Mouse (Mus musculus) layer of hippocampus, postnatal 10 days (tissue): ENCODE data around the gene Dctpp1. TPM values are rescaled to one million over a fixed set of nuclear protein-coding genes. Genes with fewer than 3 reads are reported as not detected.
A peak's percentile ranks its signal among the peaks of the same experiment; 100 is the strongest.

Experiments
- DNase-seq, 2 experiments: peaks; one replicate each; pipeline ENCODE4 v3.0.0; 2021; ENCODE audit warnings: low spot score in 2 of 2
- total RNA-seq, 2 experiments: library from RNA; stranded (reverse); gene quantifications; 2 replicates each; pipeline ENCODE4 v1.2.3; 2021

Gene Dctpp1
- total RNA-seq, 2 experiments from 2014 or later, result 36.0 to 37.1 TPM

GRCm38 (mm10) chr7:127211014-127211745, 49.3 kb downstream of the Dctpp1 start:
- no peak for DNase-seq

DNA sequence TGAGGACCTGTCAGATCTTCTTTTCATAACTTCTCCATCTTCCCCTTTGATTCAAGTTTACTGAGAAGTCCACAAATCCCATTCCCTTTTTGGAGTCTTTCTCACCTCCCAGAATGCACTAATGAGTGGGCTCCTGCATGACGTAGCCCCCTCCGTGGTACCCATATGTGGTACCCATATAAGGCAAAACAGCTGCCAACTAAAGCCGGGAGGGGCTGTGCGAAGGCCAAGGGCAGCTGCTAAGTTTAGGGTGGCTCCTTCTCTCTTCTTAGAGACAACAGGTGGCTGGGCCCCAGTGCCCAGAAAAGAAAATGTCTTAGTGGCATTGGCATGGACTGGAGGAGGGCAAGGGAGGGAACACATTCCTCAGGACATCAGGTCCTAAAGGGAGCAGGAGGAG, 50.2 kb downstream of the Dctpp1 start:
- no peak for DNase-seq

DNA sequence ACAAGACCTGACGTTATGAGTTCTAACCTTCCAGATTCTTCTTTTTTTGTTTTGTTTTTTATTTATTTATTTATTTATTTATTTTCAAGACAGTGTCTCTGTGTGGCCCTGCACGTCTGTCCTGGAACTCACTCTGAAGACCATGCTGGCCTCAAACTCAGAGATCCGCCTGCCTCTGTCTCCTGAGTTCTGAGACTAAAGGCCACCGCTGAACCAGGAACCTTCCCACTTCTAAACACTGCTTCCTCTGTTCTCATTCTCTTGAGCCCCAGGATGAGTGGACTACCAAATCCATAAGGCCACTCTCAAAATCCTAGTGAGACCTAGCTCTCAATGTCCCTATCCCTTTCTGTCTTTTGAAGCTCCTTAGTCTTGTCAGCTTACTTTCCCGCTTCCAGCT, 50.7 kb downstream of the Dctpp1 start:
- no peak for DNase-seq

- DNase-seq, result peak; percentile 91 to 95
Observed at GRCm38 (mm10) chr7:127208553-127209438, 51.7 kb downstream of the Dctpp1 start, which contains the start of gene Mylpf. Mylpf (plus strand) TSS chr7:127208890.

- no peak for DNase-seq
Observed at GRCm38 (mm10) chr7:127208295-127208552, 52.3 kb downstream of the Dctpp1 start, which contains the start of gene Tbc1d10b. Tbc1d10b (minus strand) TSS chr7:127208468.

- DNase-seq, result peak in 1 of 2 experiments; percentile 43
Observed at GRCm38 (mm10) chr7:127207374-127208294, 52.9 kb downstream of the Dctpp1 start.

Other genes starting within 250 kb of the Dctpp1 start
- 1 to 10 TPM; 5.6 to 6.2 TPM for gene Mvp, start 246.1 kb downstream of the Dctpp1 start, total RNA-seq
- gene Pagr1b, start 244.2 kb downstream of the Dctpp1 start, total RNA-seq, result under 1 TPM in 1 of 2 experiments, not detected in 1; 0.62 TPM
- gene Pagr1a, start 243.4 kb downstream of the Dctpp1 start, total RNA-seq, result 10 to 100 TPM; 24.9 to 34.2 TPM
- gene Gm42742, start 239.6 kb downstream of the Dctpp1 start, total RNA-seq, result 10 to 100 TPM; 33.4 to 34.8 TPM
- 100 to 1,000 TPM; 146 to 184 TPM for gene Prrt2, start 239.5 kb downstream of the Dctpp1 start, total RNA-seq
- gene Maz, start 233.7 kb downstream of the Dctpp1 start, total RNA-seq, result 100 to 1,000 TPM; 283 to 292 TPM
- 10 to 100 TPM; 12.6 to 16.5 TPM for gene Kif22, start 218.2 kb downstream of the Dctpp1 start, total RNA-seq
- not detected for gene Zg16, start 173.4 kb downstream of the Dctpp1 start, total RNA-seq
- gene AI467606, start 169.3 kb downstream of the Dctpp1 start, total RNA-seq, result 1 to 10 TPM; 1.3 to 1.4 TPM
- under 1 TPM; 0.20 to 0.57 TPM for gene Qprt, start 138.5 kb downstream of the Dctpp1 start, total RNA-seq
- gene Spn, start 122.9 kb downstream of the Dctpp1 start, total RNA-seq, result under 1 TPM; 0.33 to 0.55 TPM
- 10 to 100 TPM; 70.5 to 75.5 TPM for gene Cd2bp2, start 64.7 kb downstream of the Dctpp1 start, total RNA-seq
- gene Tbc1d10b, start 52.2 kb downstream of the Dctpp1 start, total RNA-seq, result 10 to 100 TPM; 84.6 to 95.4 TPM
- gene Mylpf, start 51.8 kb downstream of the Dctpp1 start, total RNA-seq, result 1 to 10 TPM; 1.3 to 3.3 TPM
- gene Zfp553, start 27.6 kb downstream of the Dctpp1 start, total RNA-seq, result 10 to 100 TPM; 19.3 to 19.6 TPM
- gene Sept1, start 27.6 kb downstream of the Dctpp1 start, total RNA-seq, result 1 to 10 TPM; 5.5 to 5.9 TPM
- 10 to 100 TPM; 56.7 to 67.0 TPM for gene Zfp771, start 16.4 kb downstream of the Dctpp1 start, total RNA-seq
- gene Sephs2, start 13.3 kb upstream of the Dctpp1 start, total RNA-seq, result 10 to 100 TPM; 45.7 to 49.4 TPM
- under 1 TPM; 0.51 to 0.89 TPM for gene Itgal, start 35.6 kb upstream of the Dctpp1 start, total RNA-seq
- 10 to 100 TPM; 11.9 to 13.5 TPM for gene Zfp768, start 84.9 kb upstream of the Dctpp1 start, total RNA-seq
- 1 to 10 TPM; 7.3 to 7.5 TPM for gene Zfp747, start 115.3 kb upstream of the Dctpp1 start, total RNA-seq
- 1 to 10 TPM; 3.3 TPM for gene 9130019O22Rik, start 126.5 kb upstream of the Dctpp1 start, total RNA-seq
- 1 to 10 TPM; 5.4 to 6.4 TPM for gene E430018J23Rik, start 132.9 kb upstream of the Dctpp1 start, total RNA-seq
- 1 to 10 TPM; 4.1 to 4.4 TPM for gene Zfp764, start 146.1 kb upstream of the Dctpp1 start, total RNA-seq
- gene Zfp688, start 161.4 kb upstream of the Dctpp1 start, total RNA-seq, result 10 to 100 TPM; 10.0 to 11.7 TPM
- gene Zfp689, start 188.4 kb upstream of the Dctpp1 start, total RNA-seq, result 1 to 10 TPM; 7.5 to 7.7 TPM
- gene Prr14, start 198.9 kb upstream of the Dctpp1 start, total RNA-seq, result 10 to 100 TPM; 31.6 to 34.8 TPM
- 10 to 100 TPM; 60.0 to 63.1 TPM for gene Fbrs, start 218.5 kb upstream of the Dctpp1 start, total RNA-seq